Mouse (Mus musculus) left cerebral cortex, postnatal 36 days (tissue): ENCODE results near the gene Ak9. TPM values are rescaled to one million over a fixed set of nuclear protein-coding genes. Genes with fewer than 3 reads are reported as not detected.
A peak's percentile ranks its signal among the peaks of the same experiment; 100 is the strongest.

Experiments used
- DNase-seq, 2 experiments: peaks; one replicate each; pipeline ENCODE4 v3.0.0; 2021 to 2022; ENCODE audit warnings: low spot score in 2 of 2, mixed read lengths in 1 of 2
- intact Hi-C: fragments of 180-260 bp; cut with DNase I; formaldehyde crosslinking; loops from one replicate; pipeline ENCODE4 v1.15.1; 2025
- total RNA-seq, 2 experiments: library from RNA; stranded (reverse); gene quantifications; 2 replicates each; pipeline ENCODE4 v1.2.3; 2021

Ak9 gene
- under 1 TPM; 0.05 TPM for total RNA-seq

DNA sequence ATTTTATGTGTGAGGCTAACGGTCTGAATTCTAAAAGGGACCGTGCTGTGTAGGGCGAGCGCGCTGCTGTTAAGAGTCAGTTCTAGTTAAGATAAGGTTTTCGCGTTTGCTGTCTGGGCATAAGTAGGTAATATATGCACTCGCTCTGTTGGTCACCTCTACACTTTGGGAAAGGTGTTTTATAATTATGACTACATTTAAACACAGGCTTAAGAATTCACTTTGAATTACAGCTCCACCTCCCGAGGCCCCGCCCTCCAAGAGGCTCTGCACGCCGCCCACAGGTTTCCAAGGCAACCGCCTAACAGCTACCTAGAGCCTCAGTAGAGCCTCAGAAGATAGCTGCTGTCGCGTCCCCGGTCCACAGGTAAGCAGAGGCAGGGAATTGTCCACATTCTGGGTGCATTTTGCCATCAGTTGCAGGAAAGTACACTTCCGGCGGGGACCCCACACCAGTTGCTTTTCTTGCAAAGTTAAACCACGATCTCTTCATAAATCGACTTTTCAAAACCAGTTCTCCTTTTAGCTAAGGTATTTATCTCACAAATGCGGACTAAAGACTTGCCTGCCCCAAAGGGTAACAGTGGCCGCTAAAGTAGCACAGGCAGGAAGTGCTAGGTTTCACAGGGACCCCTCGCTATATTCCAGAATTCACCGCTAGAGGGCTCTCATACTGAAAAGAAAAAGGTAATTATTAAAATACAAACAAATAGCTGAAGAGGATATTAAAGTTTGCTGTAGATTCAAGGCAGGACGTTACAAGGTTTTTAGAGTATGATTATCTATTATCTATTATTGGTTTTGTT lies at the start of gene Ak9:
Gene Ak9 (plus strand): TSS at position 342 of the 806 bp plus-strand sequence.
- peak; percentile 78 to 84 for DNase-seq
- intact Hi-C loops: loop anchor here (10.0 kb wide), 2 partner anchors 101 to 381 kb away; no protein-coding TSS in a partner anchor

GRCm38 (mm10) chr10:41260243-41261006 lies 43.4 kb upstream of the Ak9 start:
- intact Hi-C loops: no loop called here
- no peak for DNase-seq

DNA sequence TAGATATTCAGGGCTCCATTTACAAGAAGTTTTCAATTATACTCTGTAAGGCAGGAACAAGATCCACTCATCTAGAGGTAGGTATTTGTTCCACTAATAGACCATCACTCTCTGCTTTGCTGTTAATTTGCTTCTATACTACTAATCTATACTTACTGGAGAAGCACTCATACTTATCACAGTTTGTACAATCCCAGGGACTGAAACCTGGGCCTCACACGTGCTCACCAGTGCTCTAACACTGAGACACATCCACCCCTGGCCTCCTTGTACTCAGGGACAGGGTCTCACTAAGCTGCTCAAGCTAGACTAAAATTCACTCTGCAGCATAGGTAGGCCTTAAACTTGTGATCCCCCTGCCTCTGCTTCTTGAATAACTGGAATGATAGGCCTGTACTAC lies 42.6 kb upstream of the Ak9 start:
- DNase-seq: no peak
- intact Hi-C loops: no loop called here

DNA sequence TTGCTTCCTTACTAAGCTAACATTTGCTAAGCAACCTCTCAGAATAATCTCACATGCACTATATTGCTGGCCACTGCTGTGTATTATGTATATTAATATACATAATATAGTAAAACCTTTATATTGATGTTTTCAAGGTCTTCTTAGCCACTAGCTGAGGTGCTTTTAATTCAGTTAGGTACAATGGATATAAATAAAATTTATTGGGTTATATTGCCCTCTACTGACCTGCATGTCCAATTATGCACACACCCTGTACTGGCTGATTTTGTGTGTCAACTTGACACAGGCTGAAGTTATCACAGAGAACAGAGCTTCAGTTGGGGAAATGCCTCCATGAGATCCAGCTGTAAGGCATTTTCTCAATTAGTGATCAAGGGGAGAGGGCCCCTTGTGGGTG lies 41.9 kb upstream of the Ak9 start:
- DNase-seq: no peak

GRCm38 (mm10) chr10:41271860-41272259 lies 31.9 kb upstream of the Ak9 start:
- DNase-seq: no peak
- intact Hi-C loops: no loop called here

More for the DNA sequence above, 41.9 kb upstream of the Ak9 start:
- intact Hi-C loops: no loop called here

DNA sequence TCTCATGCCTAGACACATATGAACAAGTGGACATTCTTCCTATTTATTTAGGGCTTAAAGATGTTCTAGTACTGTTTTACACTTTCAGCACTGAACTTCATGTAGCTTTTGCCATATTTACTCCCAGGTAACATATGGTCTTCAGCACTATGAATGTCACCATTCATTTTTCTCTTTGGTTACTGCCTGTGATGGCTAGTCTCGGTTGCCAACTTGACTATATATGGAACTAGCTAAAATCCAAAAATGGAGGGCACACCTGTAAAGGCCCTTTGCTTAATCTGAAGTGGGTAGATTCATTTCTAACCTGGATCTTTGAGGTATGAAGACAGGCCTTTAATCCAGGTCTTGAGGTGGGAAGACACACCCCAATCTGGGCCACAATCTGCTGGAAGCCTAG lies 28.9 kb upstream of the Ak9 start:
- intact Hi-C loops: no loop called here
- DNase-seq: no peak

DNA sequence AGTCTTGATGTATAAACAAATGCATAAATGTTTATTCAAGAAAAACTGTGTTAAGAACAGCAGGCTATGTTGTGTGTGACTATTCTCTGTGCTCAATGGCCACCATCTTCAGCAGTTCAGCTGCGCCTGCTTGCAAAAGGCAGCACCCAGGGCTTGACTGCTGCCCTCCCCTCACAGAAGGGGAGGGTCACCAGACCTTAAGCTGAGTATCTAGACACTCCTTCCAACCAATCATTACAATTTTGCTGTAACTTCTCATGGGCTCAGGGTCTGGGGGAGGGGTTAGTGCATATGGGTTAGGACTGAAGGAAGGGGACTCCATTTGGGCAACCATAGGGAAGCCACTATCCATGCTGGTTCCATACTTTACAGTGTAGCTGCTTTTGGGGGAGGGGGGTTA lies 25.0 kb upstream of the Ak9 start:
- no peak for DNase-seq
- intact Hi-C loops: no loop called here

- intact Hi-C loops: loop anchor here (10.0 kb wide), 1 partner anchor 625 kb away; no protein-coding TSS in a partner anchor
- DNase-seq: no peak
These were observed 23.6 kb upstream of the Ak9 start for GRCm38 (mm10) chr10:41280177-41280576.

DNA sequence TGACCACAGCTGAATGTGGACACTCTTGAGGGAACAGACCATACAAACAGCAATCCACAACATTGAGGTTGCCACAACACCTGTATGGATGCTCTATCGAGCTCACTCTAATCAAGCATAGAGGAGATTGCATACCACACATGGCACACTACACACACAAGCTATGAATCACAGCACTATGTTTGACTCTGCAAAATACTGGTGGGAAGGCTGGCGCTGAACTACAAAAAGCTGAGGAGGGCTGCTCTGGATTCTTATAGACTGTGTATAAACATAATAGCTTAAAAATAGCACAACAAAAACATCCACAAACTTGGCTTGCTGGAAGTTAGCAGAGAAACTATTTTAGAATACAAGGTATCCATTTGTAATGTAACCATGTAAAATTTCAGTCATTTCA lies 23.0 kb upstream of the Ak9 start:
- intact Hi-C loops: loop anchor here (10.0 kb wide), 1 partner anchor 626 kb away; no protein-coding TSS in a partner anchor

DNA sequence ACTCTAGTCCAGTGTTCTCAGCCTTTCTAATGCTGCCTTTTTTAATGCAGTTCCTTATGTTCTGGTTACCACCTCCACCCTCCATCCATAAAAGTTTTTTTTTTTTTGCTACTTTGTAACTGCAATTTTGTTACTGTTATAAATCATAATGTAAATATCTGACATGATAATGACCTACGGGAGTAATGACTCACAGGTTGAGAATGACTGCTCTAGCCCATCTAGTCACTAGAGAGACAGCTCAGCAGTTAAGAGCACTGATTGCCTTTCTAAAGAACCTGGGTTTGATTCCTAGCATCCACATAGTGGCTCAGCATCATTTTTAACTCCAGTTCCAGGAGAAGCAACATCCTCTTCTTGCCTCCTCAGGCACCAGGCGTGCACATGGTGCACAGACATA lies 21.7 kb upstream of the Ak9 start:
- DNase-seq: no peak
- intact Hi-C loops: loop anchor here (10.0 kb wide), 1 partner anchor 627 kb away; no protein-coding TSS in a partner anchor

More for the DNA sequence above, 23.0 kb upstream of the Ak9 start:
- DNase-seq: no peak

DNA sequence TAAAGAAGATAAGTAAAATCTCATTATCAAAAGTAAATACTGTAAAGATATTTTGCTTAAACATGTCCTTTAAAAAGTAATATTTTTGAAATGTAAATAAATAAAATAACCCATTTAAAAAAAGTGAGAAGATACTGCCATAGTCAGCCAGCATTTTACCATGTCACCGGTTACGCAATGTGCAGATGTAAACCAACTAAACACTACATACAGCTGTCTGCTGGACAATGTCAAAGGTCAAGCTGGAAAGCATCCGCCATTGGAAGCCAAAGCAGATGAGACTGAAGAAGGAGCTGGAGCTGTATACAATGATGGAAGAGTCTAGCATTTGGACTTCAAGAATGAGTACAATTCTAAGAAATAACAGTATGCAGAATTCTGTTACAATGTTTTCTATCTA lies 16.2 kb upstream of the Ak9 start:
- intact Hi-C loops: loop anchor here (10.0 kb wide), 1 partner anchor 633 kb away; no protein-coding TSS in a partner anchor
- no peak for DNase-seq

- DNase-seq: no peak
- intact Hi-C loops: loop anchor here (10.0 kb wide), 1 partner anchor 633 kb away; no protein-coding TSS in a partner anchor
These were observed 15.7 kb upstream of the Ak9 start for GRCm38 (mm10) chr10:41288074-41288473.

DNA sequence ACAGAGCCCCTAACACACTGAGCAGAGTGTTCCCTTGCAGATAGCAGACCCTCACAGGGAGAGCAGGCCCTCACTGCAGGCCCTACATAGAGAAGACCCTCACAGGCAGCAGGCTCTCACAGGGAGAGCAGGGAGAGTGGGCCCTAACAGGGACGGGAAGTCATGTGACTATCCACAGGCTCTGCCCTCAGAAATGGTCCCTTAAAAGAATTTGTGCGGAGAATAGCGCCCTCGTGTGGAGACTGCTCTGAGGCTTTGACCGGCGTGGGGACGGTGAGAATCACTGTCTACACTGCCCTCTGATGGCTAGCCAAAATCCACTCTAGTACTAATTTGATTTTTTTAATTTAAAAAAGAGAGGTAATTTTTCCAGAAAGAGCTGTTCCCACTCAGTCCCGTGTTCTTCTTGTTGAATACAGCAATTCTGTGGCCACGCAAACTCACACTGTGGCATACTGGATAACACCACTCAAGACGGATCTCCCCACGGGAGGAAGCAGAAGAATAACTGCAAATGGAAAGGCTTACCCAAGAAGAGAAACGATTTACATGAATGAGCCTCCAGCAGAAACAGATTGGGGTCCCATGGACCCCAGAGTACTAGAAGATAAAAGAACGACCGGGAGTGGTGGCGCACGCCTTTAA lies 14.9 kb upstream of the Ak9 start:
- intact Hi-C loops: loop anchor here (1.0 to 10.0 kb wide), 2 partner anchors 285 to 634 kb away; no protein-coding TSS in a partner anchor

GRCm38 (mm10) chr10:41291021-41291420 lies 12.8 kb upstream of the Ak9 start:
- DNase-seq: no peak
- intact Hi-C loops: no loop called here

More for the DNA sequence above, 14.9 kb upstream of the Ak9 start:
- DNase-seq: peak; percentile 85 to 86

DNA sequence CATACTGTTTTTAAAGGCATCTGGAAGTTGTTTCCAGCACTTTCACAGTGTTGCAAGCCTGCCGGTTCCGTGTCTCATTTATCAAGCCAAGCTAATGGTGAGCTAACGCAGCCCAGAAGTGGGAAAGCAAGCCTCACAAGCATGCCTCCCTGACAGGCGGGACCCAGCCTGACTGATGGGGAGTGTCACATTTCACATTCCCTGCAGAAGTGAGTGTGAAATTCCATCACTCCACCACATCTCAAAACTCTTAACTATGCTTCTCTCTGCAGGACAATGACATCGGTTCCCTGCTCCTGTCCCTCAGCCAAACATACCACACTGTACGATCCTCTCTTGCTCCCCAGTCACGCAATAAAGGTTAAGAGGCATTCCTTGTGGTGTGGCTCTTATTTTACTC lies 10.8 kb upstream of the Ak9 start:
- DNase-seq: no peak
- intact Hi-C loops: no loop called here

DNA sequence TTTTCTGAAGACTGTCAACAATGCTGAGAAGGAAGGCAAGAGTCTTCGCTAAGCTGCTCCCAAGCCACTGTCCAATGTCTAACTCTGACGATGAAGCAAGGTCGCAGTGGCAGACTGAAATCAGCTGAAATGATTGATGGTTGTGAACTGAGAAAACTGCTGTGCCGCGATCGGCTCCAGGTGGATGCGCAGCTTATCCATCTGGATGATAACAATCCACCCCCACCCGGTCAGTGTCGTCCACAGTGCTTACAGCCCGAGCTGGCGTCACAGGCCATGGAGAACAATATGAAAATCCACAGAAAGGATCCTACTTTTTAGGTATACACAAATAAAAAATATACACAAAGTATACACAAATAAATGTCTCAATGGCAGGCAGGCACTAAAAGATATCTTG lies 9.0 kb upstream of the Ak9 start:
- intact Hi-C loops: no loop called here
- no peak for DNase-seq

DNA sequence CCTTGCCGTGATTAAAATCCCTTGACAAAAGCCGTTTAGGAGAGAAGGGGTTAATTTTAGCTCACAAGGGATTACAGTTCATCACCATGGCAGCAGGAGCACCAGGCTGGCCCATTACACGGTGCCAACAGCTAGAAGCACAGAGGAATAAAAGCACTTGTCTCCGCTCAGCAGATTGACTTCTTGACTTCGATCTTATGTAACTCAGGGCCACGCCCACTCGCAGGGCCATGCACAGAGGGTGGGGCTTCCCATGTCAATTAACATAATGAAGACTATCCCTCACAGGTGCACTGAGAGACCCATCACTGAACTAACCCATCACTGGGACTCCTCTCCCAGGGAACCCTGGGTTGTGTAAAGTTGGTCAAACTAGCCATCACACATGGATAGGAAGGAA lies 8.6 kb upstream of the Ak9 start:
- DNase-seq: no peak
- intact Hi-C loops: no loop called here

DNA sequence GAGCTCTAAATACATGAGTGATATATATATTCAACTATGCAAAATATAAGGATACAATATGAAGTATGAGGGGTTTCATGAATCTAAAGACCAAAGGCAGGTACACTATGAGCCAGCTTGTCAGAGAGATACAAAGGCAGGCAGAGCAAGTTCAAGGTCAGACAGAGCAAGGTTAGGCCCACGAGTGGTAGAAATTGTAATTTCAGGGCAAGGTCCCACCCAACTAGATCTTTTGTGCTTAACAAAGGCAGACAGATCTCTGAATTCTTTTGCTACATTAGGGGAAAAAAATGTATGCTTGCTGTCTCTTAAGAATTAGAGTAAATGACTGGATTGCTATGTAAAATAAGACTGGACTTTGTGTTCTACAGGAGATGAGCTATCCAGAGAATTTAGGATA lies 3.6 kb upstream of the Ak9 start:
- intact Hi-C loops: loop anchor here (10.0 kb wide), 2 partner anchors 105 to 385 kb away; no protein-coding TSS in a partner anchor

DNA sequence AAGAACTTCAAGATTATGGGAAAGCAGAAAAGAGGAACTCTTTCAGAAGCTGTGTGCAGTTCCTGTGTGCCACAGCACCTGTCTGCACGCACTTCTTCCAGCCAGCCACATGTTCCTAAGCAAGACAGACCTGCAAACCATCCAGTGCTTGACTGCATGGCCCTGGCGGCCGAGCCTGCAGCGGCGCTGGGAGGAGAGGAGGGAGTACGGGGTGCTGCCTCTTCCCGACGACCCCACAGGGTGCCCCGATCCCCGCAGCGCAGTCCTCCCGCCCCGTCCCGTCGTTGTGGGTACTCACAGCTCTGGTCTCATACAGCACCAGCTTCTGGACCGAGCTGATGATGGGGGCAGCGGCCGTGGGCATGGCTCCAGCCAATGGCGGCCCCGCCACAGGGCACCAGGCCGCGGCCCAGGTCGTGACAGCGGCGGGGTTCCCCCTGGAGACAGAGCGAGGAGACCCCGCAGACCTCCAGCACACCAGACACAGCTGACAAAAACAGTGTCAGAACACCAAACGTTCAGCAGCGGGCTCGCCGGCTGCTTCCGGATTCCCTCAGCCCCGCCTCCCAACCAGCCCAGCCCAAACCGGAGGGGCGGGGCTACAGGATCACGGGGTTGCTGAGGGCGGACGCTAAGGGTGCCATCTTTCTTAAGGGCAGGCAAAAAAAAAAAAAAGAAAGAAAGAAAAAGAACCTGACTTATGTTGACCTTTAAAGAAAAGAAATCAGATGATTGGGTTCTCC lies 920 bp upstream of the Ak9 start, which contains the start of gene Fig4:
Gene Fig4 (minus strand): TSS at position 572 of the 743 bp plus-strand sequence.
- intact Hi-C loops: loop anchor here (10.0 kb wide), 2 partner anchors 102 to 382 kb away; no protein-coding TSS in a partner anchor
- peak; percentile 79 to 81 for DNase-seq

More for the DNA sequence above, 3.6 kb upstream of the Ak9 start:
- DNase-seq: no peak
